Mouse (Mus musculus) lung, postnatal 25 days (tissue): ENCODE results near the gene Gm21256.
"Not testable (repeated sequence)": the region's sequence is repeated elsewhere in the genome, so short reads cannot be mapped to it uniquely, and the experiment has no call there.

ENCODE experiments used
- DNase-seq: peaks from one replicate; pipeline ENCODE4 v3.0.0; 2022; ENCODE audit warnings: low spot score

The Gm21256 gene

GRCm38 (mm10) chrY:47450660-47451059, at the start of gene Gm21256:
Gene Gm21256 (plus strand): TSS chrY:47450960.
- not testable (repeated sequence) for DNase-seq
